Mouse (Mus musculus): ENCODE data around the gene Mcu.

The Mcu gene

GRCm38 (mm10) chr10:59613276-59613675, 3.2 kb downstream of the Mcu start:
- no peak for DNase-seq (ENCODE audit: low spot score)

- no peak for DNase-seq (ENCODE audit: low spot score)
Observed at GRCm38 (mm10) chr10:59604879-59605464, 11.5 kb downstream of the Mcu start.

GRCm38 (mm10) chr10:59603843-59604242, 12.6 kb downstream of the Mcu start:
- DNase-seq (ENCODE audit: low spot score): no peak

- DNase-seq (ENCODE audit: low spot score): no peak
Observed at GRCm38 (mm10) chr10:59602891-59603290, 13.6 kb downstream of the Mcu start.

GRCm38 (mm10) chr10:59602043-59602442, 14.4 kb downstream of the Mcu start:
- DNase-seq (ENCODE audit: low spot score): no peak

GRCm38 (mm10) chr10:59600516-59600915, 16.0 kb downstream of the Mcu start:
- DNase-seq (ENCODE audit: low spot score): no peak

- DNase-seq (ENCODE audit: low spot score): no peak
Observed at GRCm38 (mm10) chr10:59593826-59594570, 22.5 kb downstream of the Mcu start.

- DNase-seq (ENCODE audit: low spot score): no peak
Observed at GRCm38 (mm10) chr10:59590606-59591005, 25.9 kb downstream of the Mcu start.

GRCm38 (mm10) chr10:59589856-59590255, 26.6 kb downstream of the Mcu start:
- no peak for DNase-seq (ENCODE audit: low spot score)

GRCm38 (mm10) chr10:59589420-59589819, 27.1 kb downstream of the Mcu start:
- no peak for DNase-seq (ENCODE audit: low spot score)

- DNase-seq (ENCODE audit: low spot score): no peak
Observed at GRCm38 (mm10) chr10:59588135-59588534, 28.4 kb downstream of the Mcu start.

- no peak for DNase-seq (ENCODE audit: low spot score)
Observed at GRCm38 (mm10) chr10:59586821-59587220, 29.7 kb downstream of the Mcu start.

GRCm38 (mm10) chr10:59585621-59586020, 30.9 kb downstream of the Mcu start:
- no peak for DNase-seq (ENCODE audit: low spot score)

- no peak for DNase-seq (ENCODE audit: low spot score)
Observed at GRCm38 (mm10) chr10:59581826-59582543, 34.5 kb downstream of the Mcu start.

- DNase-seq (ENCODE audit: low spot score): no peak
Observed at GRCm38 (mm10) chr10:59580593-59581149, 35.8 kb downstream of the Mcu start.

GRCm38 (mm10) chr10:59579645-59580044, 36.8 kb downstream of the Mcu start:
- no peak for DNase-seq (ENCODE audit: low spot score)

GRCm38 (mm10) chr10:59577871-59578801, 38.4 kb downstream of the Mcu start:
- no peak for DNase-seq (ENCODE audit: low spot score)

- no peak for DNase-seq (ENCODE audit: low spot score)
Observed at GRCm38 (mm10) chr10:59576305-59576704, 40.2 kb downstream of the Mcu start.

GRCm38 (mm10) chr10:59571964-59572363, 44.5 kb downstream of the Mcu start:
- DNase-seq (ENCODE audit: low spot score): no peak

- no peak for DNase-seq (ENCODE audit: low spot score)
Observed at GRCm38 (mm10) chr10:59571273-59571672, 45.2 kb downstream of the Mcu start.

- DNase-seq (ENCODE audit: low spot score): no peak
Observed at GRCm38 (mm10) chr10:59570780-59571179, 45.7 kb downstream of the Mcu start.

- DNase-seq (ENCODE audit: low spot score): no peak
Observed at GRCm38 (mm10) chr10:59570360-59570759, 46.1 kb downstream of the Mcu start.

All from ovary, postnatal 14 days (tissue).